Mouse (Mus musculus) liver, embryonic 11.5 days (tissue): ENCODE data around the gene Cadm2. TPM values are rescaled to one million over a fixed set of nuclear protein-coding genes. Genes with fewer than 3 reads are reported as not detected.

Source experiments
- ATAC-seq: fragments of 200-750 bp; cut with Nextera tagmentation; replicated peaks from 2 replicates; pipeline ENCODE4 v1.8.0; 2017; ENCODE audit warnings: moderate number of reproducible peaks, mild to moderate bottlenecking, moderate TSS enrichment, moderate library complexity; ENCODE audit not compliant: low FRiP score
- DNase-seq: peaks from one replicate; pipeline ENCODE4 v3.0.0-alpha.2; 2017; ENCODE audit warnings: low spot score
- H3K27ac ChIP-seq: fragments of 300-500 bp; sonication (generic); 2 replicates; pipeline ENCODE4 v1.5.1; 2014; ENCODE audit warnings: mild to moderate bottlenecking, low read depth, low read length, control low read depth
- H3K27me3 ChIP-seq: fragments of 300-500 bp; sonication (generic); replicated peaks from 2 replicates; pipeline ENCODE4 v1.6.1; 2014; ENCODE audit warnings: low read length, mixed read lengths; ENCODE audit not compliant: control insufficient read depth, insufficient read depth
- H3K36me3 ChIP-seq: fragments of 300-500 bp; sonication (generic); 2 replicates; pipeline ENCODE4 v1.6.1; 2014; ENCODE audit warnings: mild to moderate bottlenecking, low read length, moderate library complexity, mixed read lengths; ENCODE audit not compliant: control insufficient read depth, insufficient read depth
- H3K4me1 ChIP-seq: fragments of 300-500 bp; sonication (generic); replicated peaks from 2 replicates; pipeline ENCODE4 v1.6.1; 2014; ENCODE audit warnings: low read length, mixed read lengths; ENCODE audit not compliant: control insufficient read depth, insufficient read depth
- H3K4me2 ChIP-seq: fragments of 300-500 bp; sonication (generic); 2 replicates; pipeline ENCODE4 v1.6.1; 2014; ENCODE audit warnings: mild to moderate bottlenecking, control low read depth, moderate library complexity
- H3K4me3 ChIP-seq: fragments of 300-500 bp; sonication (generic); 2 replicates; pipeline ENCODE4 v1.5.1; 2014; ENCODE audit warnings: low read depth, low read length, control low read depth
- H3K9ac ChIP-seq: fragments of 300-500 bp; sonication (generic); 2 replicates; pipeline ENCODE4 v1.6.1; 2014; ENCODE audit warnings: low read depth, low read length, control low read depth
- H3K9me3 ChIP-seq: fragments of 300-500 bp; sonication (generic); 2 replicates; pipeline ENCODE4 v1.6.1; 2016; ENCODE audit warnings: low read length, inconsistent platforms, mixed read lengths; ENCODE audit not compliant: control insufficient read depth
- WGBS: fragments of 180-500 bp; shearing (Covaris S2); extraction: QIAGEN DNeasy Blood & Tissue Kit; methylation state at CpG from one replicate; pipeline ENCODE4 v1.1.7; 2014; 5-methylcytosine and 5-hydroxymethylcytosine counted together
- polyA plus RNA-seq: library from polyadenylated mRNA; unstranded; fragments of >200 nt; fragmentation: Nextera tagmentation; extraction: Ambion mirVana; gene quantifications from 2 replicates; pipeline ENCODE4 v1.2.1, GENCODE M21; 2014

Cadm2 gene
- polyA plus RNA-seq, 1 experiment from 2014 or later = 0.52 TPM

GRCm38 (mm10) chr16:67284664-67285063 is 336.0 kb downstream of the Cadm2 start:
- no peaks in the 10 kb centered on the region for H3K27me3 ChIP-seq
- H3K36me3 ChIP-seq = no peaks in the 10 kb centered on the region
- H3K9ac ChIP-seq = no peak overlapping the region
- no peaks in the 10 kb centered on the region for H3K9me3 ChIP-seq
- WGBS = 84% methylated on average over 3 of the region's 3 CpGs
- H3K4me2 ChIP-seq = no peak overlapping the region
- no peak for ATAC-seq
- no peak for DNase-seq
- no peak overlapping the region for H3K27ac ChIP-seq
- H3K4me1 ChIP-seq = no peaks in the 10 kb centered on the region
- H3K4me3 ChIP-seq = no peak overlapping the region

DNA sequence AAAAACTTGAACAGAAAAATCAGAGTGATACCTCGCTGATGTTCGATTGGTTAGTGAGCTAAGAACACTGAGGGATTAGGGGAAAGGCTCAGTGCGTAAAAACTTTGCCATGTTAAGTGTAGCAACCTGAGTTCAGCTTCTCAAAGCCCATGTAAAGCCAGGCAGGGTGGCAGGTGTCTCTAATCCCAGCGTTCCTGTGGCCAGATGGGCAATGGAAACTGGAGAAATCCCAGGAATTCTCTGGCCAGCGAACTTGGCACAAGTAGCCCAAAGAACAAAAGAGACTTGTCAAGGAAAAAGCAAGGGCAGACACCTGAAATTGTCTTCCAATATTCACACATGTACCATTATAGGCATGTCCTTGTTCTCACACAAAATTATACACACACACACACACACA is 377.1 kb downstream of the Cadm2 start:
- Histone ChIP-seq H3K9ac (no peak overlapping the region), H3K4me3 (no peak overlapping the region), H3K4me2 (no peak overlapping the region), H3K9me3 (no peaks in the 10 kb centered on the region), H3K27me3 (no peaks in the 10 kb centered on the region), H3K4me1 (no peaks in the 10 kb centered on the region), H3K27ac (no peak overlapping the region), H3K36me3 (no peaks in the 10 kb centered on the region)
- DNase-seq (no peak), ATAC-seq (no peak)
- WGBS = 81% methylated on average over 5 of the region's 5 CpGs

DNA sequence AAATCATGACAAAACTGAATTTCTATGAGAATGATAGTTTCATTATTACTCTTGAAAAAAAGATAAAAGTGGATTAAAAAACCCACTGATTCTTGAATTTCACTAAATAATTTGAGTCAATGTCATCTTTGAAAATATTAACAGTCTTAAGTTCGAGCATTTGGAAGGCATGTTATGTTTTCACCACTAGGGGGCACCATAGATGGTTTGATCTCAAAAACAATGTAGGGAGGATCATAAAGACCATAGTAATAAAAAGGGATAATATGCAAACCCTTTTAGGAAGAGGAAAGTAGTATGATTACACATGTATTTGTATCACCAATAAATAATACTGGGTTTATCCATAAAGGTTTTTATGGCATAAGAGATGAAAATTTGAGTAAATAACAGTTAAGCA is 385.8 kb downstream of the Cadm2 start:
- no peak for DNase-seq

GRCm38 (mm10) chr16:67226696-67227095 is 394.0 kb downstream of the Cadm2 start:
- DNase-seq (no peak), ATAC-seq (no peak)
- Histone ChIP-seq H3K9ac (no peak overlapping the region), H3K36me3 (no peaks in the 10 kb centered on the region), H3K27me3 (no peaks in the 10 kb centered on the region), H3K4me3 (no peak overlapping the region), H3K4me1 (no peaks in the 10 kb centered on the region), H3K27ac (no peak overlapping the region), H3K4me2 (no peak overlapping the region), H3K9me3 (no peaks in the 10 kb centered on the region)
- 87% methylated on average over 1 of the region's 1 CpGs for WGBS

More for the DNA sequence above, 385.8 kb downstream of the Cadm2 start:
- no peaks in the 10 kb centered on the region for H3K27me3 ChIP-seq
- no peak for ATAC-seq
- H3K36me3 ChIP-seq = no peaks in the 10 kb centered on the region
- H3K9me3 ChIP-seq = no peaks in the 10 kb centered on the region
- 26% methylated on average over 1 of the region's 1 CpGs for WGBS
- no peak overlapping the region for H3K27ac ChIP-seq
- H3K4me1 ChIP-seq = no peaks in the 10 kb centered on the region
- H3K9ac ChIP-seq = no peak overlapping the region
- H3K4me2 ChIP-seq = no peak overlapping the region
- no peak overlapping the region for H3K4me3 ChIP-seq

DNA sequence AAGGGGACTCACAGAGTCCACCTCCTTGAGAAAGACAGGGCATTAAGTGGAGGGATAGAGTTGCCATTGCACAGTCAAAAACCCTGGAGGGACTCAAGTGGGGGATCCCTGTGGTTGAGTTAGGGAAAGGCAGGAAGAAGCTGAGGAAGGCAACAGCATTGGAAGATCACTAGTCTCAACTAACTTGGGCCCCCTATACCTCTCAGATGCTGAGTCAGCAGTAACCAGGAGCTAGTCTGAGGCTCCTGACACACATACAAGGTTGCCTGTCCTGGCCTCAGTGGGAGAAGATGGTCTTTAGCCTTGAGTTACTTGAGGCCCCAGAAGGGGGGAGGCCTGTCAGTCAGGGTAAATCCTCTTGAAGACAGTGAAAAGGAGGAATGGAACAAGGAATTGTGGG is 417.4 kb downstream of the Cadm2 start:
- Histone ChIP-seq H3K27ac (no peak overlapping the region), H3K27me3 (no peaks in the 10 kb centered on the region), H3K36me3 (no peaks in the 10 kb centered on the region), H3K4me2 (no peak overlapping the region), H3K9ac (no peak overlapping the region), H3K9me3 (no peaks in the 10 kb centered on the region), H3K4me3 (no peak overlapping the region), H3K4me1 (no peaks in the 10 kb centered on the region)
- ATAC-seq (no peak), DNase-seq (no peak)

DNA sequence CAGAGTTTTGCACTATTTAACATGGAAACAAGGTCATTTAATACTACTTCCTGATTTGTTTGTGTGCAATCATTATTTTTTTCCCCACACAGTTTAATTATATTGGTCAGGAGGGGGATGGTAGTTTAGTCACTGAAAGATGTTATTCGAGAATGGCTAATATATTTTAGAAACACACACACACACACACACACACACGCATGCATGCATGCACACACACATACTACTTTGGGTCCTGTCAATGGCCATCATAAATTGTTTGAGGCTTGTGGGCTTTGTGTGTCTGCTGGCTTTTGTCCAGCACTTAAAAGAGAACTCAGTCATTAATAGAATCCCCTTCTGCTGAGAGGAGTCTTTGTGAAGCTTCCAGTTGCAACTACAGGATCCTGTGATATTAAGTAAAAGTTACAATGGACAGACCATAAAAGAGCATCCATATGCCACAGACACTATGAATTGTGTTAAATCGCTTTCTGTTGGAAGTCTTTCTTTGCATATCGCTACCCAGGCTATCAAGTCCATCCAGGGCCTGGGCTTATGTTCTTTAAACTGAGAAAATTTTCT is 427.8 kb downstream of the Cadm2 start:
- Histone ChIP-seq H3K9ac (no peak overlapping the region), H3K27me3 (no peaks in the 10 kb centered on the region), H3K4me3 (no peak overlapping the region), H3K4me1 (no peaks in the 10 kb centered on the region), H3K27ac (no peak overlapping the region), H3K36me3 (no peaks in the 10 kb centered on the region), H3K9me3 (no peaks in the 10 kb centered on the region), H3K4me2 (no peak overlapping the region)
- ATAC-seq (no peak), DNase-seq (no peak)
- WGBS = 91% methylated on average over 4 of the region's 4 CpGs

GRCm38 (mm10) chr16:67192395-67192794 is 428.3 kb downstream of the Cadm2 start:
- no peaks in the 10 kb centered on the region for H3K27me3 ChIP-seq
- no peak for ATAC-seq
- no peak overlapping the region for H3K27ac ChIP-seq
- no peak overlapping the region for H3K9ac ChIP-seq
- DNase-seq = no peak
- H3K9me3 ChIP-seq = no peaks in the 10 kb centered on the region
- no peak overlapping the region for H3K4me2 ChIP-seq
- no peak overlapping the region for H3K4me3 ChIP-seq
- WGBS = 69% methylated on average over 2 of the region's 2 CpGs
- no peaks in the 10 kb centered on the region for H3K4me1 ChIP-seq
- no peaks in the 10 kb centered on the region for H3K36me3 ChIP-seq

GRCm38 (mm10) chr16:67186322-67186721 is 434.4 kb downstream of the Cadm2 start:
- H3K27ac ChIP-seq = no peak overlapping the region

GRCm38 (mm10) chr16:67182958-67183357 is 437.8 kb downstream of the Cadm2 start:
- Histone ChIP-seq H3K4me1 (no peaks in the 10 kb centered on the region), H3K27me3 (no peaks in the 10 kb centered on the region), H3K36me3 (no peaks in the 10 kb centered on the region), H3K4me3 (no peak overlapping the region), H3K27ac (no peak overlapping the region), H3K9me3 (no peaks in the 10 kb centered on the region), H3K9ac (no peak overlapping the region), H3K4me2 (no peak overlapping the region)
- no peak for DNase-seq
- WGBS = 75% methylated on average over 5 of the region's 5 CpGs
- no peak for ATAC-seq

More at GRCm38 (mm10) chr16:67186322-67186721, 434.4 kb downstream of the Cadm2 start:
- H3K4me1 ChIP-seq = no peaks in the 10 kb centered on the region
- ATAC-seq = no peak
- DNase-seq = no peak
- no peaks in the 10 kb centered on the region for H3K9me3 ChIP-seq
- no peak overlapping the region for H3K9ac ChIP-seq
- no peaks in the 10 kb centered on the region for H3K36me3 ChIP-seq
- no peak overlapping the region for H3K4me2 ChIP-seq
- no peak overlapping the region for H3K4me3 ChIP-seq
- no peaks in the 10 kb centered on the region for H3K27me3 ChIP-seq
- WGBS = 85% methylated on average over 1 of the region's 1 CpGs
